Mouse (Mus musculus): ENCODE results near the gene Tmem181a.
"Not testable (repeated sequence)": the region's sequence is repeated elsewhere in the genome, so short reads cannot be mapped to it uniquely, and the experiment has no call there.

The Tmem181a gene

GRCm38 (mm10) chr17:6256400-6257069 lies at the start of gene Tmem181a:
TSS of gene Tmem181a (plus strand) at chr17:6256860.
- in situ Hi-C loops (cut with MboI): not testable (repeated sequence)

- in situ Hi-C loops (cut with MboI): no loop called here
Measured at GRCm38 (mm10) chr17:6211721-6212120, 44.9 kb upstream of the Tmem181a start.

- in situ Hi-C loops (cut with MboI): no loop called here
Measured at GRCm38 (mm10) chr17:6215640-6216039, 41.0 kb upstream of the Tmem181a start.

- in situ Hi-C loops (cut with MboI): no loop called here
Measured at GRCm38 (mm10) chr17:6216514-6216913, 40.1 kb upstream of the Tmem181a start.

GRCm38 (mm10) chr17:6232633-6233032 lies 24.0 kb upstream of the Tmem181a start:
- in situ Hi-C loops (cut with MboI): not testable (repeated sequence)

GRCm38 (mm10) chr17:6251298-6251697 lies 5.4 kb upstream of the Tmem181a start:
- in situ Hi-C loops (cut with MboI): not testable (repeated sequence)

GRCm38 (mm10) chr17:6257070-6257456 lies 403 bp downstream of the Tmem181a start:
- in situ Hi-C loops (cut with MboI): not testable (repeated sequence)

- in situ Hi-C loops (cut with MboI): not testable (repeated sequence)
Measured at GRCm38 (mm10) chr17:6269876-6270831, 13.5 kb downstream of the Tmem181a start.

GRCm38 (mm10) chr17:6270840-6271239 lies 14.2 kb downstream of the Tmem181a start:
- in situ Hi-C loops (cut with MboI): not testable (repeated sequence)

GRCm38 (mm10) chr17:6271970-6272369 lies 15.3 kb downstream of the Tmem181a start:
- in situ Hi-C loops (cut with MboI): not testable (repeated sequence)

GRCm38 (mm10) chr17:6274693-6275092 lies 18.0 kb downstream of the Tmem181a start:
- in situ Hi-C loops (cut with MboI): not testable (repeated sequence)

- in situ Hi-C loops (cut with MboI): not testable (repeated sequence)
Measured at GRCm38 (mm10) chr17:6279205-6279604, 22.5 kb downstream of the Tmem181a start.

GRCm38 (mm10) chr17:6279772-6280171 lies 23.1 kb downstream of the Tmem181a start:
- in situ Hi-C loops (cut with MboI): not testable (repeated sequence)

GRCm38 (mm10) chr17:6280513-6280912 lies 23.9 kb downstream of the Tmem181a start:
- in situ Hi-C loops (cut with MboI): not testable (repeated sequence)

GRCm38 (mm10) chr17:6283137-6283536 lies 26.5 kb downstream of the Tmem181a start:
- in situ Hi-C loops (cut with MboI): not testable (repeated sequence)

- in situ Hi-C loops (cut with MboI): not testable (repeated sequence)
Measured at GRCm38 (mm10) chr17:6286169-6286568, 29.5 kb downstream of the Tmem181a start.

GRCm38 (mm10) chr17:6289045-6289444 lies 32.4 kb downstream of the Tmem181a start:
- in situ Hi-C loops (cut with MboI): not testable (repeated sequence)

- in situ Hi-C loops (cut with MboI): not testable (repeated sequence)
Measured at GRCm38 (mm10) chr17:6293882-6294281, 37.2 kb downstream of the Tmem181a start.

- in situ Hi-C loops (cut with MboI): not testable (repeated sequence)
Measured at GRCm38 (mm10) chr17:6297060-6297795, 40.6 kb downstream of the Tmem181a start.

GRCm38 (mm10) chr17:6300190-6300863 lies 43.7 kb downstream of the Tmem181a start:
- in situ Hi-C loops (cut with MboI): not testable (repeated sequence)

GRCm38 (mm10) chr17:6304891-6305290 lies 48.2 kb downstream of the Tmem181a start:
- in situ Hi-C loops (cut with MboI): not testable (repeated sequence)

Measured in mature B cell (primary cell).